Mouse (Mus musculus): Measurements from ENCODE around the gene Rsph14. TPM values are rescaled to one million over a fixed set of nuclear protein-coding genes. Genes with fewer than 3 reads are reported as not detected.

Gene Rsph14
- total RNA-seq, 2 experiments from 2014 or later: 0.34 to 1.00 TPM

DNA sequence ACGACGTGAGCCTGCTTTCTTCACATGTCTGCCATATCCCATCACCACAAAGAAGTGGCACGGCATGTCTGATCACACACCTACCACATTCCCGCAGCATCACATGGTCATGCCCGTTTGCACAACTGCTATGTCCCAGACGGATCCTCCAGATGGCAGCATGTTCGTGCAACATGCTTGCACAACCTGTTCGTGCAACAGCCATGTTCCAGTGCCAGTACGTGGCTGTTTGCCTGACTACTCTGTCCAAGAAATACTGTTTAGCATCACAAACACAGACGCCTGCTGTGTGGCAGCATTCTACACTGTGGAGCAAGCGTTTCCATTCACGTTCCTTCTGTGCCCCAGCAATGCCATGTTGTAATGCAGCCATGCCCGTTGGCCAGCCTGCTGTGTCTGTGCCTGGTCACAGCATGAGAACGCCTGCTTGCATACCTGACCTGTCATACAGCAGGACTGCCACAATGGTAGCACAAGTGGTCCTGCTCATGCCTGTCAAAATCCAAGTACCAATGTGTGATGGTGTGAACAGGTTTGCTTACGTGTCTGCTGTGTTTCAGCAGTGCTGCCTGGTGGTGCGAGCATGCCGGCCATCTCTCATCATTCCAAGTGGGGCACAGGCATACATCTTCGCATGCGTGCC lies 98.7 kb downstream of the Rsph14 start:
- Histone ChIP-seq H3K27ac (no peak overlapping the region), H3K4me3 (no peak overlapping the region)
- DNase-seq (ENCODE audit: low spot score in 2 of 2): no peak
- peak; percentile 24 for TF ChIP-seq CTCF (conservative IDR thresholded peaks at IDR 0.05)

DNA sequence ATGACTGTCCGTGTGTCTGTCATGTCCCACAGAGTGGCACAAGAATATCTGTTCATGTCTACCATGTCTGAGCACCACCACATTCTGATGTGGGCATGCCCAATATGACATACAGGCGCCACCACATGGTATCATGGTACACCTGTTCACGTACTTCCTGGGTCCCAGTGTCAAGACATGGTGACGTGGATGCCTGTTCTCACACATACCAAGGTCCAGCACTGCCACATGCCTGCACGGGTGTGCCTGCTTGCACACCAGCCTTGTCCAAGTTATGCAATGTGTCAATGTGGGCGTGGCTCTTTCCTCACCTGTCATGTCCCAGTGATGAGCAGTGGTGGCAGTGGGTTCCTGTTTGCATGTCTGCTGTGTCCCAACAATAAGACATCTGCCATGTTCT lies 99.9 kb downstream of the Rsph14 start:
- no peak for DNase-seq (ENCODE audit: low spot score in 2 of 2)
- no peak overlapping the region for H3K27ac ChIP-seq
- TF ChIP-seq CTCF (conservative IDR thresholded peaks at IDR 0.05): no peak
- H3K4me3 ChIP-seq: no peak overlapping the region

DNA sequence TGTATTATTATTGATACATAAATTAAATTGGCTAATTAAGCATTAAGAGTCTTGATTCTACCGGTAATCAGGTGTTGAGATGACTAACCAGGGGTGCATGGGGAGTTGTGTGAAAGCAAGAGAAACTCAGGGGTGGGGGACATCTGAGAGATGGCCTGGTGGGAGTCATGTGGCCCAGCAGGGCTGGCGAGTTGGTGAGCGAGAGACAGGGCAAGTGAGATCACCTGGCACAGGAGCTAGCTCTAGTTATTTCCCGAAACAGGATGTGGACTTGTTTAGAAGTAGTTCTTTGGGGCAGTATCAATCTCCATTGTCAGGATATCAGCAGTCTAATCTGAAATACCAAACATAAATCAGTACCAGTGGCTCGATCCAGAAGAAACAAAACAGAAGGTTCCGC lies 100.8 kb downstream of the Rsph14 start:
- no peak for DNase-seq (ENCODE audit: low spot score in 2 of 2)
- no peak for TF ChIP-seq CTCF (conservative IDR thresholded peaks at IDR 0.05)
- Histone ChIP-seq H3K27ac (no peak overlapping the region), H3K4me3 (no peak overlapping the region)

DNA sequence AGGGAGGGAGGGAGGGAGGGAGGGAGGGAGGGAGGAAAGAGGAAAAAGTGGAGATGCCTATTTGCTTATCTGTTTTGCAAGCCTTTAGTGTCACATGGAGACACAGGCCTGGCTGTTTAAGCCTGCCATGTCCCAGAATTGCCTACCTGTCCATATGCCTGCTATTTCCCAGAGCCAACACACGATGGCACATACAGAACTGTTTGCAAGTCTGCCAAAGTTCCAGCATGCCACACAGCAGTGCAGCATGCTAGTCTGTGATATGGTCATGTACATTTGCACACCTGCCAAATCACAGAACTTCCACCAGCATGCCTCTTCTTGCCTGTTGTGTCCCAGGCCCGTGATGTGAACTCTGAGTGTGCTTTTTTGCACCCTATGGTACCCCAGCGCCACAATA lies 101.8 kb downstream of the Rsph14 start:
- H3K27ac ChIP-seq: no peak overlapping the region
- TF ChIP-seq CTCF (conservative IDR thresholded peaks at IDR 0.05): peak; percentile 32; the same call in 1 of the 2 replicates
- no peak for DNase-seq (ENCODE audit: low spot score in 2 of 2)
- H3K4me3 ChIP-seq: no peak overlapping the region

DNA sequence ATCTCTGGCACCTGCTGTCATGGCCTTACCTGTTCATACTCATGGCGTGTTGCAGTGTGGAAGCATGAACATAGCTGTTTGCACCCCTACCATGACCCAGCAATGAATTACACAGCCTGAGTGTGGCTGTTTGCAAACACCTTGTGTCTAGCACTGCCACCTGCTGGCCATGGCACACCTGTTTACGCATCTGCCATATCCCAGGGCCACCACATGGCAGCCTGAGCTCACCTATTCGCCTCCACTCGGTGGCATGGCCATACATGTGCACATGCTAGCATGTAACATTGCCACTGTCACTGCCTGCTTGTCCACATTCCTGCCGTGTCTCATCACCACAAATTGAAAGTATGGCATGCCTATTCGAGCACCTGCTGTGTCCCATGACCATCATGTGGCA lies 102.8 kb downstream of the Rsph14 start:
- TF ChIP-seq CTCF (conservative IDR thresholded peaks at IDR 0.05): peak; percentile 51
- no peak for DNase-seq (ENCODE audit: low spot score in 2 of 2)

DNA sequence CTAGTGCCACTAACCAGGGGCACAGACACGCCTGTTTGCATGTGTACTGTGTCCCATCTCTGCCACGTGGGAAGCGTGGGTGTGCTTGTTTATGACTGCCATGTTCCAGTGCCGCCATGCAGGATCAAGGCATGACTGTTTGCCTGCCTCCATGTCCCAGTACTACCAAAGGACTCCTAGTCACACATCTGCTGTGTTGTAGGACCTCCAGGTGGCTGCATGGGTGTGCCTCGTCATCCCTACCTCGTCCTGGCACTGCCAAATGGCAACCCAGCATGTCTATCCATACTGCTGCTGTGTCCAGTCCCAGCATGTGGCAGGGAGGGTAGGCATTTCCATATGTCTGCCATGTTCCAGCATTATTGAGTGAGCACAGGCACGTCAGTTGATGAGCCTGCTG lies 104.1 kb downstream of the Rsph14 start:
- DNase-seq (ENCODE audit: low spot score in 2 of 2): no peak

More for the DNA sequence above, 102.8 kb downstream of the Rsph14 start:
- H3K4me3 ChIP-seq: no peak overlapping the region
- H3K27ac ChIP-seq: no peak overlapping the region

DNA sequence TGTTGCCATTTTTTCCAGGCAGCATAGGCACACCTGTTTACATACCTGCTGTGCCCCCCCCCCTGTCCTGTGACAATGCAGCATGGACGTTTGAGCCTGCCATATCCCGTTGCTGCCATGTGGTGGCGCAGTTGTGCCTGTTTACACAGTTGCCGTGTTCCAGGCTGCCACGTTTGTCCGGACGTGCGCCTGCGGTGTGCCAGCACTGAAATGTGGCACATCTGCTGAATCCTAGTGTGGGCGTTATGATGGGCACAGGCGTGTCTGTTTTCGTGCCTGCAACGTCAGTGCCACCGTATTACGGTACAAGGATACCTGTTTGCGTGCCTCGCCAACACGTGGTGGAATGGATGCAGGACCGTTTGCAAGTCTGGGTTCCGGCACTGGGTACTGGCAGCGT lies 107.1 kb downstream of the Rsph14 start:
- TF ChIP-seq CTCF (conservative IDR thresholded peaks at IDR 0.05): peak; percentile 79
- peak overlapping the region; percentile 28 for H3K4me3 ChIP-seq
- DNase-seq (ENCODE audit: low spot score in 2 of 2): peak; percentile 75 to 77
- no peak overlapping the region for H3K27ac ChIP-seq

More for the DNA sequence above, 104.1 kb downstream of the Rsph14 start:
- H3K4me3 ChIP-seq: no peak overlapping the region
- no peak for TF ChIP-seq CTCF (conservative IDR thresholded peaks at IDR 0.05)
- H3K27ac ChIP-seq: no peak overlapping the region

DNA sequence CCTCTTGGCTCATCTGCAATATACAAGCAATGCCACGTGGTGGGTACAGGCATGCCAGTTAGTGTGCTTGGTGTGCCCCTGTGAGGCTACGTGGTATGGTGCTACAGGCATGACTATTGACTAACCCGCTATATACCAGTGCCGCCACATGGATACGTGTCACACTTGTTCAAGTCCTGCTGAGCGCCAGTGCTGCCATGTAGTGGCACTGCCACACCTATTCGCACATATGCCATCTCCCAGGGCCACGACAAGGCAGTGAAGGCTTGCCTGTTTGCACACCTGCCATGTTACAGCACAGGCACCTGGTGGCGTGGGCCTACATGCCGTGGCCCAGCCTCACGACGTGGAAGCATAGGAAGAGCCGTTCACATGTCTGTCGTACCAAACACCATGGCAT lies 108.1 kb downstream of the Rsph14 start:
- Histone ChIP-seq H3K4me3 (no peak overlapping the region), H3K27ac (no peak overlapping the region)
- no peak for DNase-seq (ENCODE audit: low spot score in 2 of 2)
- no peak for TF ChIP-seq CTCF (conservative IDR thresholded peaks at IDR 0.05)

DNA sequence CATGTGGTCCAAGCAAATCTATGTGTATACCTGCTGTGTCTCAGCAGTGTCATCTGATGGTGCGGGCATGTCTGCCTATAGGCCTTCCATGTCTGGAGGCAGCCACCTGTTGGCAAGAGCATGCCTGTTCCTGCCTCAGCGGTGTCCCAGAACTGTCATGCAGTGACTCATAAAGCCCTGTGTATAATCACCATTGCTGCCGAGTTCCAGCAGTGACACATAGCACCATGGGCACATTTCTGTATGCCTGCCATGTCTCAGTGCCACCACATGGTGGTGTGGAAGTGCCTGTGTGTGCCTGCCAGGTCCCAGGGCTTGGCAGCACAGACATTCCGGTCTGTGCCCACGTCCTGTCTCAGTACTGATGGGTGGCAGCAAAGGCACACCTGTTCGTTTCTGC lies 109.6 kb downstream of the Rsph14 start:
- TF ChIP-seq CTCF (conservative IDR thresholded peaks at IDR 0.05): peak; percentile 86
- peak; percentile 66 for DNase-seq (ENCODE audit: low spot score in 2 of 2)
- no peak overlapping the region for H3K27ac ChIP-seq
- no peak overlapping the region for H3K4me3 ChIP-seq

DNA sequence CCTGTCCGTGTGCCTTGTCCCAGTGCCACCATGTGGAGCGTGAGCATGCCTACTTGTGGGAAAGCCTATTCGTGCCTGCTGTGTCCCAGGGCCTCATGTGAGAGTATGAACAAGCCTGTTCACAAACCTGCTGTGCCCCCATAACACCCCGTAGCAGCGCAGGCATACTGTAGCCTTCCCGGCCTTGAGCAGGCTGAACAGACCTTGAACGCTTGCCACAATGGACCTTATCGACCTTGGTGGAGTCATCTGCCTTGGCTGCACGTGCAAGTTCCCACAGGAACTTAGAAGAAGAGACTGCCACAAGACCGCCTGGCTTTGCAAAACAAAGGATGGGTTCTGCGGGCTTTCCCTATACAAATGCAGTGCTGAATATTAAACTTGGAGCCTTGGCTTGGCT lies 110.8 kb downstream of the Rsph14 start:
- DNase-seq (ENCODE audit: low spot score in 2 of 2): no peak
- TF ChIP-seq CTCF (conservative IDR thresholded peaks at IDR 0.05): no peak
- no peak overlapping the region for H3K4me3 ChIP-seq

DNA sequence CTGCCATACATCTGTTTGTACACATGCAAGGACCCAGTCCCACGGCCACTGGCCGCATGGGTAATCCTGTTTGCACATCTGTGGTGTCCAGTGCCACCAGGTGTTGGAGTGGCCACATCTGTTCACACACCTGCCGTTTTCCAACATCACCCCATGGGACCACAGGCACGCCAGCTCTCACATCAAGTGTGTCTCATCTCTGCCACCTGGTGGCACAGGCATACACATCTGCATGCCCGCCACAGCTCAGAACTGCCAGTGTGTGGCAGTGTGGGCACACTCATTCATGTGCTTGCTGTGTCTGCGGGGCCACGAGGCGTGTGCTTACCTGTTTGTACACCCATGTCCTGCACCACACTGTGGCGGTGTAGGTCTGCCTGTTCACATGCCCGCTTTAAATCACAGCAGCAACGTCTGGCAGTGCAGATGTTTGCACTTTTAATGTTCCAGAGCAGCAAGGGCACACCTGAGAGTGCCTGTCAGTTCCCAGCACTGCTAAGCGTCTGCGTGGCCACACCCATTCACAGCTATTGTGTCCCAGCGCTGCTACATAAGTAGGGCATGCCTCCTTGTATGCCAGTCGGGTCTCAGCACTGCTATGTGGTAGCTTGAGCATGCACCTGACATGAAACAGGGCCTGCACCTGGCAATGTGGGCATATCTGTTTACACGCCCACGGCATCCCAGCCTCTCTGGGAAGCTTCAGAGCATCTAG lies 111.4 kb downstream of the Rsph14 start:
- peak; percentile 85 for TF ChIP-seq CTCF (conservative IDR thresholded peaks at IDR 0.05)
- peak in 1 of 2 experiments; percentile 58 for DNase-seq (ENCODE audit: low spot score in 2 of 2)
- Histone ChIP-seq H3K27ac (no peak overlapping the region), H3K4me3 (no peak overlapping the region)

More for the DNA sequence above, 110.8 kb downstream of the Rsph14 start:
- H3K27ac ChIP-seq: no peak overlapping the region

DNA sequence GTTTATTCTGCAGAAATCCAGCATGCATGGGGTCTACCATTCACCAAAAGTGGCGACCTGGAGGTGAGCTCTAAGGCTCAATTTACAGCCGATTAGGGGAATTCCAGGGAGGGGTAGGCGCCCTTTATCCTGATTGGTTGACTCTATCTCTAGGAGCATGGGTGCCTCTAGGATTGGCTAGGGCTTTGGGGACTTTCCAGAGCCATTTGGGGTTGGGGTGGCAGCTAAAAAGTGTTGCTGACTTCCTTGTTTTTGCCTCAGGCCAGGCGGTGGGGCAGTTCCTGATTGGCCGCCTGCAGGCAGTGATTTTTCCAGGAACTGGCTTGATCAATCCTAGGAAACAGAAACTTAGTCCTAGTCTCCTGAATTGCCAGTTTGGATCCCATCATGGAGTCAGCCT lies 113.1 kb downstream of the Rsph14 start:
- Histone ChIP-seq H3K27ac (no peak overlapping the region), H3K4me3 (no peak overlapping the region)
- DNase-seq (ENCODE audit: low spot score in 2 of 2): no peak
- TF ChIP-seq CTCF (conservative IDR thresholded peaks at IDR 0.05): no peak

DNA sequence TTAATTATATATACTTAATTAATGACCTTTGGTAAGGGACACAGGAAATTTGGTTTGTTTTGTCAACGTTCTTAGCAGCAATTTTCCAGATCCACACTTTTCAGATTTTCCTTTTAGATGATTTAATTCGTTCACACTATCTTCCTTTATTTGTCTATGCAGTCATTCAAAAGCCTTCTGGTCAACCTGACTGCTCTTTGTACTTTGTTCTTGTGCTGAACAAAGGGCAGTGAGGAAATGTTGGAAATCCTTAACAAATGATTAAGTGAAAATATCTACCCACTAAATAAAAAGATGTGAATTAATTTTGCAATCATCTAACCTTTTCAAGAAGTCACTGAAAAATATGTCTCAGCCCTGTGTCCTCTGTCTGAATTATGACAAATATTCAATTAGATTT lies 124.0 kb downstream of the Rsph14 start:
- TF ChIP-seq CTCF (conservative IDR thresholded peaks at IDR 0.05): no peak
- Histone ChIP-seq H3K27ac (no peak overlapping the region), H3K4me3 (no peak overlapping the region)
- DNase-seq (ENCODE audit: low spot score in 2 of 2): no peak

Other genes with a start within 250 kb of the Rsph14 start
- 100 to 1,000 TPM in 1 of 2 experiments, 10 to 100 TPM in 1; 96.7 to 106 TPM for gene Gnaz, start 65.4 kb downstream of the Rsph14 start, total RNA-seq (2021)
- 10 to 100 TPM; 33.6 to 34.6 TPM for gene Rab36, start 4.5 kb upstream of the Rsph14 start, total RNA-seq (2021)
- gene Bcr, start 28.0 kb upstream of the Rsph14 start, total RNA-seq (2021): 100 to 1,000 TPM; 116 to 124 TPM
- 10 to 100 TPM; 43.4 to 48.3 TPM for gene Specc1l, start 179.5 kb upstream of the Rsph14 start, total RNA-seq (2021)